Mouse (Mus musculus) midbrain, embryonic 15.5 days (tissue): ENCODE measurements around the gene Dnase1l2. TPM values are rescaled to one million over a fixed set of nuclear protein-coding genes. Genes with fewer than 3 reads are reported as not detected.
"Not testable (repeated sequence)": the region's sequence is repeated elsewhere in the genome, so short reads cannot be mapped to it uniquely, and the experiment has no call there.

Experiments
- ATAC-seq: fragments of 200-750 bp; cut with Nextera tagmentation; replicated peaks from 2 replicates; pipeline ENCODE4 v1.8.0; 2017; ENCODE audit warnings: moderate TSS enrichment
- H3K27ac ChIP-seq: fragments of 300-500 bp; sonication (generic); 2 replicates; pipeline ENCODE4 v1.5.1; 2015; ENCODE audit warnings: mild to moderate bottlenecking, inconsistent platforms
- H3K27me3 ChIP-seq: fragments of 300-500 bp; sonication (generic); replicated peaks from 2 replicates; pipeline ENCODE4 v1.6.1; 2015; ENCODE audit warnings: inconsistent platforms
- H3K36me3 ChIP-seq: fragments of 300-500 bp; sonication (generic); replicated peaks from 2 replicates; pipeline ENCODE4 v1.6.1; 2015; ENCODE audit warnings: inconsistent platforms
- H3K4me1 ChIP-seq: fragments of 300-500 bp; sonication (generic); 2 replicates; pipeline ENCODE4 v1.6.1; 2015; ENCODE audit warnings: inconsistent platforms
- H3K4me2 ChIP-seq: fragments of 300-500 bp; sonication (generic); 2 replicates; pipeline ENCODE4 v1.6.1; 2015; ENCODE audit warnings: inconsistent platforms, mild to moderate bottlenecking, moderate library complexity
- H3K4me3 ChIP-seq: fragments of 300-500 bp; sonication (generic); 2 replicates; pipeline ENCODE4 v1.5.1; 2015; ENCODE audit warnings: mild to moderate bottlenecking, inconsistent platforms
- H3K9ac ChIP-seq: fragments of 300-500 bp; sonication (generic); 2 replicates; pipeline ENCODE4 v1.6.1; 2015; ENCODE audit warnings: mild to moderate bottlenecking, inconsistent platforms
- H3K9me3 ChIP-seq: fragments of 300-500 bp; sonication (generic); 2 replicates; pipeline ENCODE4 v1.6.1; 2016; ENCODE audit warnings: inconsistent platforms
- WGBS: fragments of 180-500 bp; shearing (Covaris S2); methylation state at CpG from one replicate; pipeline ENCODE4 v1.1.7; 2015; ENCODE audit warnings: mixed read lengths; 5-methylcytosine and 5-hydroxymethylcytosine counted together
- polyA plus RNA-seq: library from polyadenylated mRNA; unstranded; fragments of >200 nt; fragmentation: Nextera tagmentation; extraction: Ambion mirVana; gene quantifications from 2 replicates; pipeline ENCODE4 v1.2.1, GENCODE M21; 2015

Dnase1l2 gene
- polyA plus RNA-seq, 1 experiment from 2014 or later = 9.6 TPM

DNA sequence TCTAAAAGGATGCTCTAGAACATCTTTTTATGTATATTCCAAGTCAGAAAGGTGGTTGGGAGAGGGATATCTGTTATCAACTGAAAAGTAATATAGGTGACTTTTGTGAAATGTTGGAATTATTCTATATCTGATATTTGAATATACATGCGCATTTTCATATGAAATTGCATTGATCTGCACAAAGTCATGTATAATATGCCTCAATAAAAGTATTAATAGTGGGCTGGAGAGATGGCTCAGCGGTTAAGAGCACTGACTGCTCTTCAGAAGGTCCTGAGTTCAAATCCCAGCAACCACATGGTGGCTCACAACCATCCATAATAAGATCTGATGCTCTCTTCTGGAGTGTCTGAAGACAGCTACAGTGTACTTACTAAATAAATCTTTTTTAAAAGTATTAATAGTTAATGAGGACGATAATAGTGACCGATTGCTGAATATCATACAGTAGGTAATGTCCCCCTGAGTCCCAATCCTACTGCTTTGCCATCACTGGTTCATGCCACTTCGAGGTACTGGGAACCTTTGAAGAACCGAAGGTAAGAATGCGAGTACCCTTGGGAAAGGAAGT lies 26.5 kb upstream of the Dnase1l2 start:
- peak overlapping the region; percentile 67 for H3K4me3 ChIP-seq
- peak overlapping the region; percentile 81 for H3K27ac ChIP-seq
- peak overlapping the region; percentile 62 for H3K9ac ChIP-seq
- H3K4me1 ChIP-seq = peaks cover 24% of the 10 kb centered on the region
- peak overlapping the region; percentile 99 for H3K4me2 ChIP-seq
- 0 out of 2 replicates have a peak, but pooled peaks cover 2% of the 10 kb centered on the region for H3K36me3 ChIP-seq
- H3K27me3 ChIP-seq = no peaks in the 10 kb centered on the region
- no peak; the same call in 1 of the 2 replicates for ATAC-seq
- WGBS = 20% methylated on average over 7 of the region's 7 CpGs
- H3K9me3 ChIP-seq = no peaks in the 10 kb centered on the region

DNA sequence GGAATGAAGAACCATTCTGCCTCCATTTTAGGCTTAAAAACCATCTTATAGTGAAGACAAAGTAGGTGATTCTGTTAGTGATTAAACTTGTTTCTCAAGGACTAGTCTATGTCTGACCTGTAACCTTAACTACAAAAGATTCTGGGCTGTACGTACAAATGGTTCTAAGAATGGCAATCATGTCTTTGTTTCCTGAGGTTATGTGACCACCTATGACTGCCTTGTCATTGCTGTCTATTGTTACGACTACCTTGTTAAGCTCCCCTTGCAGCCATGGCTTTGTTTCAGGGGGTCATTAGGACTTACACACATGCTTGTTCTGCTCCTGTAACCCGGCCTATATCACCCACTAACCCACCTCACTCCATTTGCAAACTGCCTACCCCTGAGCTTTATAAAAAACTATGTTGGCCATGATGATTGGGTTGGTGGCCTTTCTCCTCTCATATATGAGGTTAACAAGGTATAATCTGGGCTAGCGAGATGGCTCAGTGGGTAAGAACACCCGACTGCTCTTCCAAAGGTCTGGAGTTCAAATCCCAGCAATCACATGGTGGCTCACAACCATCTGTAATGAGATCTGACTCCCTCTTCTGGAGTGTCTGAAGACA lies 25.8 kb upstream of the Dnase1l2 start:
- peaks cover 24% of the 10 kb centered on the region for H3K4me1 ChIP-seq
- no peak overlapping the region for H3K27ac ChIP-seq
- no peak overlapping the region for H3K4me2 ChIP-seq
- no peak overlapping the region for H3K4me3 ChIP-seq
- H3K9ac ChIP-seq = no peak overlapping the region
- WGBS = 91% methylated on average over 5 of the region's 5 CpGs
- H3K36me3 ChIP-seq = no peaks in the 10 kb centered on the region
- no peaks in the 10 kb centered on the region for H3K9me3 ChIP-seq
- no peaks in the 10 kb centered on the region for H3K27me3 ChIP-seq
- no peak for ATAC-seq

DNA sequence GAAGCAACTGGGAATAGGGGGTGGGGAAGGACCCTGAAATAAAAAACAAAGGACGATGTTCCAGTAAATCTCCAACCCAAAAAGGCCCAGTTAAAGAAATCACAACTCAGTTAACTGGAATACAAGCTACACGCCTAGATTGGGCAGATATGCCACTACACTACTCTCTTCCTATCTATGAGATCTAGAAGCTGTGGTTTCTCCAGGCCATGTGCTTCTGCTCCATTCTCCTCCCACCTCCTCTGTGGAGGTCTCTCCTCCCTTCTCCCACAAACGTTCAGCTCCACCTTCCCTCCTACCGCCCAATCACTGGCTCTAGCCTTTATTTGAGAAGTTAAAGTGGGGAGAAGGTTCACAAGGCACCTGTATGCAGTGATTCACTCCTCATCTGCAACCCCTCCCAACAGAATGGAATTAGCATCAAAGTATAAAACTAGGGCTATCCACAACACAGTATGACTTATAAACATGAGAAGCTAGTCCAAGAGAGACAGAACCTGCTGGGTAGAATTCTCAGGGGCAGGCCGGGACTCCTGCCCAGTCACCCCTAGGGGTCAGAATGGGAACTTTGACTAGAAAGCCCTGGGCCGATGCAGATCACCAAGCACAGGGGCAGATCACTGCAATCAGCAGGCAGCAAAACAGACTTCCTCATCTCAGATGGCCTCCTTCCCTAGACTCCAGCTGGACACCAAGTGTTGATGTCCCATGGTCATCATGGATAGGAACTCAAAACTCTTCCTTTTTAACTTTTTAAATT lies 20.6 kb upstream of the Dnase1l2 start:
- Histone ChIP-seq H3K36me3 (no peaks in the 10 kb centered on the region), H3K4me3 (no peak overlapping the region), H3K27ac (no peak overlapping the region), H3K4me2 (no peak overlapping the region), H3K9ac (no peak overlapping the region), H3K27me3 (no peaks in the 10 kb centered on the region), H3K9me3 (no peaks in the 10 kb centered on the region), H3K4me1 (no peaks in the 10 kb centered on the region)
- 59% methylated on average over 6 of the region's 6 CpGs for WGBS
- no peak for ATAC-seq

DNA sequence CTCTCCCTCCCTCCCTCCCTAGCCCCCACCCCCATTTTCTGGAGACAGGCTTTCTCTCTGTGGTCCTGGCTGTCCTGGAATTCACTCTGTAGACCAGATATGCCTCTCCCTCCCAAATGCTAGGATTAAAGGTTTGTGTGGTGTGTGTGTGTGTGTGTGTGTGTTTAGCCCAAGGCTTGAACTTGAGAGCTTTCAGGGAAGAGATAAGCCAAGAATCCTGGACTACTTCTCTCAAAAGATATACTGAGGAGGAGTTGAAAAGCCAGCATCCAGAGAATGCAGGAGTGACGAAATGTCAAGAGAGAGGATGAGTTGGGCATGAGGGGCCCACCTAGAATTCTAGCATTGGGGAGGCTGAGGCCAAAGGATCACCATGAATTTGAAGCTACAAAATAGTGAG lies 20.0 kb upstream of the Dnase1l2 start:
- H3K4me1 ChIP-seq = no peaks in the 10 kb centered on the region
- no peaks in the 10 kb centered on the region for H3K9me3 ChIP-seq
- no peak overlapping the region for H3K4me3 ChIP-seq
- WGBS = 88% methylated on average over 1 of the region's 1 CpGs
- H3K4me2 ChIP-seq = no peak overlapping the region
- ATAC-seq = no peak
- no peak overlapping the region for H3K27ac ChIP-seq
- H3K27me3 ChIP-seq = no peaks in the 10 kb centered on the region
- no peaks in the 10 kb centered on the region for H3K36me3 ChIP-seq
- no peak overlapping the region for H3K9ac ChIP-seq

DNA sequence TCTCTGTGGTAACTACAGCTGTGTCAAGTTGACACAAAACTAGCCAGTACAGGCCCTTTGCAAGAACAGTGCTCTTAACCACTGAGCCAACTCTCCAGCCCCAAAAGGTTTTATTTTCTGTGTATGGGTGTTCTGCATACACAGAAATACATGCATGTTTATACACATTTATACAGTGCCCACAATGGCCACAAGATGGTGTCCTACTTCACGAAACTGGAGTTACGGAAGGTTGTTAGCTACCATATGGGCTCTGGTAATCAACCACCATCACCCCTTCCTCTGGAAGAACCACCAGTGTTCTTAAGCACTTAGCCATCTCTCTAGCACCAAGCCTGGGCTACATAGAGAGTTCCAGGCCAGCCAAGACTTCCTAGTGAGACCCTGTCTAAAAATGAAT lies 18.7 kb upstream of the Dnase1l2 start:
- H3K27me3 ChIP-seq = no peaks in the 10 kb centered on the region
- H3K9me3 ChIP-seq = no peaks in the 10 kb centered on the region
- H3K4me1 ChIP-seq = no peaks in the 10 kb centered on the region
- no peaks in the 10 kb centered on the region for H3K36me3 ChIP-seq
- H3K4me2 ChIP-seq = no peak overlapping the region
- WGBS = 75% methylated on average over 2 of the region's 2 CpGs
- H3K27ac ChIP-seq = no peak overlapping the region
- ATAC-seq = no peak
- no peak overlapping the region for H3K9ac ChIP-seq
- no peak overlapping the region for H3K4me3 ChIP-seq

DNA sequence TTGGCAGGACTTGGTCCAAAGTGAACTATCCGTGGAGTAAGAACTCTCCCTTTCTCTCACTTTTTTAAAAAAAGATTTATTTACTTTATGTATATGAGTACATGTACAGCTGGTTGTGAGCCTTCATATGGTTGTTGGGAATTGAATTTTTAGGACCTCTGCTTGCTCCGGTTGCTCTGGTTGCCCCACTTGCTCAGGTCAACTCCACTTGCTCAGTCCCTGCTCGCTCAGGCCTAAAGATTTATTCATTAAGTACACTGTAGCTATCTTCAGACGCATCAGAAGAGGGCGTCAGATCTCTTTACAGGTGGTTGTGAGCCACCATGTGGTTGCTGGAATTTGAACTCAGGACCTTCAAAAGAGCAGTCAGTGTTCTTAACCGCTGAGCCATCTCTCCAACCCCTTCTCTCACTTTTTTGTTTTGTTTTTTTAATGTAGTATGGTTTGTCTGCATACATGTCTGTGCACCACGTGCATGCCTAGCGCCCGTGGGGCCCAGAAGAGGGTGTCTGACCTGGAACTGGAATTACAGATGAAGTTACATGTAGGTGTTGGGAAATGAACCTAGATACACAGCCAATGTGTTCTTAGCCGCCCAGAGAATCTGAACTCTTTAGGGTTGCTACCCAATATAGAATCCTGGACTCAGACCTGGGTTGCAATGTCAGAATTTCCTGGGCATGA lies 12.8 kb upstream of the Dnase1l2 start:
- peak overlapping the region; percentile 88 for H3K4me3 ChIP-seq
- 49% methylated on average over 10 of the region's 10 CpGs for WGBS
- peaks cover 15% of the 10 kb centered on the region for H3K4me1 ChIP-seq
- not testable (repeated sequence) for H3K9ac ChIP-seq, H3K36me3 ChIP-seq, H3K27me3 ChIP-seq, H3K9me3 ChIP-seq
- ATAC-seq = peak; percentile 4; the same call in 1 of the 2 replicates
- H3K4me2 ChIP-seq = peak overlapping the region; percentile 82
- H3K27ac ChIP-seq = peak overlapping the region; percentile 92; the same call in 1 of the 2 replicates

DNA sequence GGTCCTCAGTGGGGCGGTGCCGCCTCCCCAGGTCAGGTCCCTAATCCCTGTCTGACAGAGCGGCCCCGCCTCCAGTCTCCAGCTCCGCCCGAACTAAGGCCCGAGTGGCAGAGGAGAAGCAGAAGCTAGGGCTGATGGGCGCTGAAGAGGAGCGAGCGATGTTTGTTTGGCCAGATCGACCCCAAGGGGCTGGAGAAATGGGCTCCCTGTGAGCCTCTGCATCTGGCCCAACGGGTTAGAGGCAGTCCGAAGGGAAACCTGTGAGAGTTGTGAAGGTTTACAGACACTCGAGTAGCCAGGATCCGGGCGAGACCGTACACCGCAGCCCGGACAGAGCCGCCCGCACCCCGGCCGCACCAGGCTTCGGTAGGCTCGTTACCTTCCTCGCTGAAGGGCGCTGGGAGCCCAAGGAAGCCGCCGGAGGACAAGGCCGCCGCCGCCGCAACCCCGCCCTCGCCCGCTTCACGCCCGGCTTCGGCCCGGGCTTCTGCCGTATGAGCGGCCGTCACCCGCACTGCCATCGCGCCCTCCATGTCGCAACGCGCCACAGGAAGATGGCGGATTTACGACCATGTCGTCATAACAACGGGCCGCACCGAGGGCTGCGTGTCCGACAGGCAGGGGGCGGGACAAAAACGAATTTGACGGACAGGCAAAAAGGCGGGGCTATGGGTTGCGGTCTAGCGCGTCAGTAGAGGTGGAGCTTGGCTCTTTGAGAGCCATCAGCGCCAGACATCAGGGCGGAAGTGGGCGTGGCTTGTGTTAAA lies 12.0 kb upstream of the Dnase1l2 start:
- Histone ChIP-seq H3K4me1 (peaks cover 15% of the 10 kb centered on the region), H3K27me3 (no peaks in the 10 kb centered on the region), H3K4me2 (peak overlapping the region; percentile 82), H3K36me3 (peaks cover 2% of the 10 kb centered on the region), H3K27ac (peak overlapping the region; percentile 92), H3K4me3 (peak overlapping the region; percentile 88), H3K9ac (peak overlapping the region; percentile 82), H3K9me3 (no peaks in the 10 kb centered on the region)
- peak; percentile 95 for ATAC-seq
- under 1% methylated on average over 67 of the region's 67 CpGs for WGBS

DNA sequence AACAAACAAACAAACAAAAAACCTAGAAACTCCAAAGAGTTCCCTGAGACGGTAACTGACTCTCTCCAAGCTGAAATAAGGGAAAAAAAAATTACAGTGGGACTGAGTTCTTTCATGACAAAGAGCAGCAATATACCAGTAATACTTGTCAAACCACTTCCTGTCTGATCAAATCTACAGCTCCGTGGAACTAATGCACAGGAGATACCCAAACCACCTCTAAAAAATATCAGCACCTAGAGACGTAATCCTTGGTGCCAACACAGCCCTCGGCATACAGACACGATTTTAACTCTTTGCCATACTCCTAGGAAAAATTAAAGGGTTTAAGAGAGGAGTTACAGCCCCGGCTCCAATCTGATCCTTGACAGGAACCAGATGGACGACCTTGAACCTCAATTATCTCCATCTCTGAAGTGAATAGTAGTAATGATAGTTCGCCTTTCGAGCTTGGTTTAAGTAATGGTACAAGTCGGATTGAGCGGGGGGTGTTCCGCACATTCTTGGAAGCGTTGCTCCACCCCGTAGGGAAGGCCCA lies 11.4 kb upstream of the Dnase1l2 start:
- Histone ChIP-seq H3K36me3 (peaks cover 5% of the 10 kb centered on the region), H3K4me1 (peaks cover 15% of the 10 kb centered on the region), H3K9ac (peak overlapping the region; percentile 82), H3K4me2 (peak overlapping the region; percentile 82), H3K27ac (peak overlapping the region; percentile 92), H3K27me3 (no peaks in the 10 kb centered on the region), H3K4me3 (peak overlapping the region; percentile 88), H3K9me3 (no peaks in the 10 kb centered on the region)
- ATAC-seq = no peak
- 10% methylated on average over 14 of the region's 14 CpGs for WGBS

DNA sequence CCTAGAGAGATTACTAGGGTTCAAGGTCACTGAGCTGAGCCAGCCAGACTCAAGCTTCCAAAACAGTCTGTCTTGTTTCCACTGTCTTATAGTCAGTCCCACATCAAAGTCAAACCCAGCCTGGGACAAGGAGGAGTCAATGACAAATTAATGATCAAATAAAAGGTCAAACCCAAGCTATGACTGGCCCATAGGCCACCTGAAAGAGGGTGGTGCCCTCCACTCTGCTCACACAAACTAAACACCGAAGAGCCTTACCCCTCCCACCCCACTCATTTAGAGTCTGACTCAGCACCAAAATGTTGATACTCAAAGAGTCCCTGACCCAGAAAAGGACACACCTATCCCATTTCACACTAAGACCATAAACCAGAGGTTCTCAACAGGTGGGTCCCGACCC lies 10.5 kb upstream of the Dnase1l2 start:
- no peak overlapping the region for H3K27ac ChIP-seq
- WGBS = 92% methylated on average over 2 of the region's 2 CpGs
- peaks cover 9% of the 10 kb centered on the region for H3K36me3 ChIP-seq
- no peak overlapping the region for H3K4me3 ChIP-seq
- peak overlapping the region; percentile 82; the same call in 1 of the 2 replicates for H3K4me2 ChIP-seq
- no peak for ATAC-seq
- peaks cover 15% of the 10 kb centered on the region for H3K4me1 ChIP-seq
- no peaks in the 10 kb centered on the region for H3K27me3 ChIP-seq
- H3K9ac ChIP-seq = no peak overlapping the region
- H3K9me3 ChIP-seq = no peaks in the 10 kb centered on the region

DNA sequence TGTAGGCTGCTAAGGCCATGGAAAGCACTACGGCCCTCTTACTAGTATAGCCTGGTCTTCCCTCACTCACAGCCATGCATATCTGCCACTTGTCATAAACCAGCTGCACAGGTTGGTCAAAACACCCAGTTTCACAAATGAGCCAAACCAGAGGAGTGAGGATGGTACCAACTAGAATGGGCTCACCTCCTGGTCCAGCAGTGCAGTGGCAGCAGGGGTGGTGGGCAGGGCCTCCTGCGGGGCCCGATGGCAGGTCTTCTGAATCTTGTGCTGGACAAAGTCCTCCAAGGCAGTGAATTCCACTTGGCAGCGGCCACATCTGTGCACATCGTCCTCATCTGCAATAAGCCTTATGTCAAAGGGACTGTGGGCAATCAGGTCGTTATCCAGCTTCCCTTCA lies 8.3 kb upstream of the Dnase1l2 start:
- H3K4me1 ChIP-seq = peaks cover 15% of the 10 kb centered on the region
- peaks cover 21% of the 10 kb centered on the region for H3K36me3 ChIP-seq
- no peak overlapping the region for H3K9ac ChIP-seq
- ATAC-seq = no peak
- H3K27ac ChIP-seq = no peak overlapping the region
- H3K27me3 ChIP-seq = no peaks in the 10 kb centered on the region
- WGBS = 97% methylated on average over 6 of the region's 6 CpGs
- no peak overlapping the region for H3K4me2 ChIP-seq
- no peaks in the 10 kb centered on the region for H3K9me3 ChIP-seq
- H3K4me3 ChIP-seq = no peak overlapping the region

DNA sequence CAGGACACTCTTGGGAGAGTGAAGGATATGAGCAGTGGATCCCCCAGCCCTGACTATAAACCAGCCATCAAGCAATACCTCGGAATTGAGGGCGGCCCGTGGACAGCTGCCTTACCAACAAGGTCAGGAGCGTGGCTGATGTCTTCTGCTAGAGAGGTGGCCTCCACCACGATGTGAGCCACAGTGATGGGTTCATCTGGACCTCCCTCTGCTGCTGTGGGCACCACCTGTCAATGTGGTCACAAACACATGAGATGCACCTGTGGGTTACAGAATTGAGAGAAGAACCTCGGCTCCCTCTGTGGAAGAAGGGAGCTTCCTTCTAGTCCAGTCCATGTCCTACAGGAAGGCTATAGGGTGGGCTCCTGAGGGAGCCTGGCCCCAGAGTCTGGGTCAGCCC lies 6.6 kb upstream of the Dnase1l2 start:
- Histone ChIP-seq H3K4me1 (peaks cover 15% of the 10 kb centered on the region), H3K27me3 (no peaks in the 10 kb centered on the region), H3K4me2 (no peak overlapping the region), H3K36me3 (peaks cover 37% of the 10 kb centered on the region), H3K9me3 (no peaks in the 10 kb centered on the region), H3K27ac (no peak overlapping the region), H3K4me3 (no peak overlapping the region), H3K9ac (no peak overlapping the region)
- WGBS = 92% methylated on average over 6 of the region's 6 CpGs
- no peak for ATAC-seq
